Mouse (Mus musculus): ENCODE measurements around the gene Rabl6. TPM values are rescaled to one million over a fixed set of nuclear protein-coding genes. Genes with fewer than 3 reads are reported as not detected.
A peak's percentile ranks its signal among the peaks of the same experiment; 100 is the strongest.

Gene Rabl6
- polyA plus RNA-seq, 1 experiment from 2014 or later: 30.9 TPM

DNA sequence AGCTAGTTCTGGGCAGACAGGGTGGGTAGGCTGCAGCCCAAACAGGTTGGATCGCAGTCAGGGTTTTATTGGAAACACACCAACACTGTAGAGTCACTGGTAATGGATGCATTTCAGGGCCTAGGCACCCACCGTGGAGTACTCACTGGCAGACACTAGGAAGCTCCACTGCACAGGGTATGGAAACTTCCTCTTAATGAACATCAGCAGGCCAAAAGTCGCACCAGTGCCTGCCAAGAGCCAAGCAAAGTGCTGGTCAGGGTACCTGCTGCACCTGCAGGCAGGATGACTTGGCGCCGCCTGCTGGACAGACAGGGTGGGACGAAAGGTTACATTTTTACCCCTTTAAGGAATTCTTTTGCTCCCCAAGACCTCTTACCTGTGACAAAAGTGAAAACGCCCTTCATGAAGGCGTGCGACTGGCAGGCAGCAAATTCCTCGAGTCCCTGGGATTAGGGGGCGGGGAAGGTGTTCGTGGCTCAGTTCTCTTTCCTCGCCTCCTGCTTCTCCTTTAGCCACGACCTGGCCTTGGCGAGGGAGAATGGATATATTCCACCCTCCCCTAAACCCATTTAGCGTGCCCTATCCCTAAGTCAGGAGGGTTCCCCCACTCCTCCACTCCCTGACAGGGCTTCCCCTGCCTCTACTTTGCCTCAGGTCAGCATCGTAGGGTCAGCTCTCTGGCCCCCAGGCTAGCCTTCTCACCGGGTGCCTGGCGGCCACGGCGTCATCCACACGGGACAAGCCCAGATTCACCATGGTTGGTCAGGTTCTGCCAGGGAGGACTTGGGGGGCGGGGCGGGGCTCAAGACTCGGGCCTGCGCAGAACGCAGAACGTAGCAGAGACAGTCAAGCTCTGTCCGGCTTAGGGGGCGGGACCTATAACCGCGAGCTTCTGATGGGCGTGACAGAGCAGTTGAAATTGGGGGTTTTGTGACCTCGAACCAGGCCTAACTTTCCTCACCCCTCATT, 13.2 kb upstream of the Rabl6 start, which contains the start of gene Tmem141:
Gene Tmem141, minus strand, starts transcription at position 777 of the 972 bp plus-strand sequence.
- Histone ChIP-seq H3K27ac (replicated peaks) (peak within 1 kb of the TSS; percentile 77), H3K4me1 (replicated peaks; ENCODE audit: control insufficient read depth, insufficient read depth) (no peaks in the 10 kb centered on the region), H3K4me2 (replicated peaks; ENCODE audit: low read depth) (peak within 1 kb of the TSS; percentile 86), H3K9me3 (ENCODE audit: control insufficient read depth, low read length) (no peaks in the 10 kb centered on the region), H3K9ac (ENCODE audit: low read length) (peak within 1 kb of the TSS; percentile 65), H3K27me3 (ENCODE audit: control insufficient read depth, insufficient read depth, low read length) (no peaks in the 10 kb centered on the region), H3K36me3 (ENCODE audit: control insufficient read depth, insufficient read depth, low read length) (no peaks in the 10 kb centered on the region), H3K4me3 (ENCODE audit: low read depth, low read length) (peak within 1 kb of the TSS; percentile 54)
- 5% methylated on average over 34 of the region's 34 CpGs for WGBS
- peak; percentile 95 for ATAC-seq (ENCODE audit: low FRiP score, low TSS enrichment)
- DNase-seq (ENCODE audit: low spot score): peak; percentile 94
- TF ChIP-seq EP300 (optimal IDR thresholded peaks at IDR 0.05): no peak
- peak; percentile 81 for TF ChIP-seq CTCF (IDR thresholded peaks at IDR 0.05; ENCODE audit: low read depth)

DNA sequence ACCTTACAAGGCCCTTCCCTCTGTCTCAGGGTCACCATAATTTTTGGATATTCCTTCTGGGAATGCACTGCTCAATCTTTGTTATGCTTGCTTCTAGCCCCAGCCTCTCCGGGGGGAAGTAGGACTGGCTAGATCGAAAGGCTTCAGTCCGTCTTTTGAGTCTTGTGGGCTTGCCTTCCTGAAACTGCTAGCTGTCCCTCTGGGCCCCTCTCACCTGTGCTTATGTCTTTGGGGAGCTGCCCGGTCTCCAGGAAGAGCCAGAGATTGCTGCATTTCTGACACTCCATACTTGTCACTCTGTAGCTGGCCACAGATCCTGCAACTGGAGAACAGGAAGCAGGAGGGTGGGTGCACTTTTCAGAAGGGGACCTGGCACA, 12.5 kb upstream of the Rabl6 start:
- no peak for TF ChIP-seq CTCF (IDR thresholded peaks at IDR 0.05; ENCODE audit: low read depth)
- TF ChIP-seq EP300 (optimal IDR thresholded peaks at IDR 0.05): no peak
- Histone ChIP-seq H3K27ac (replicated peaks) (0 out of 2 replicates have a peak overlapping the region, but pooled peaks have one; percentile 13), H3K4me3 (ENCODE audit: low read depth, low read length) (no peak overlapping the region), H3K9me3 (ENCODE audit: control insufficient read depth, low read length) (no peaks in the 10 kb centered on the region), H3K4me2 (replicated peaks; ENCODE audit: low read depth) (peak overlapping the region; percentile 86; the same call in 1 of the 2 replicates), H3K27me3 (ENCODE audit: control insufficient read depth, insufficient read depth, low read length) (no peaks in the 10 kb centered on the region), H3K4me1 (replicated peaks; ENCODE audit: control insufficient read depth, insufficient read depth) (no peaks in the 10 kb centered on the region), H3K36me3 (ENCODE audit: control insufficient read depth, insufficient read depth, low read length) (no peaks in the 10 kb centered on the region), H3K9ac (ENCODE audit: low read length) (peak overlapping the region; percentile 65; the same call in 1 of the 2 replicates)
- no peak for ATAC-seq (ENCODE audit: low FRiP score, low TSS enrichment)
- DNase-seq (ENCODE audit: low spot score): no peak
- 70% methylated on average over 4 of the region's 4 CpGs for WGBS

DNA sequence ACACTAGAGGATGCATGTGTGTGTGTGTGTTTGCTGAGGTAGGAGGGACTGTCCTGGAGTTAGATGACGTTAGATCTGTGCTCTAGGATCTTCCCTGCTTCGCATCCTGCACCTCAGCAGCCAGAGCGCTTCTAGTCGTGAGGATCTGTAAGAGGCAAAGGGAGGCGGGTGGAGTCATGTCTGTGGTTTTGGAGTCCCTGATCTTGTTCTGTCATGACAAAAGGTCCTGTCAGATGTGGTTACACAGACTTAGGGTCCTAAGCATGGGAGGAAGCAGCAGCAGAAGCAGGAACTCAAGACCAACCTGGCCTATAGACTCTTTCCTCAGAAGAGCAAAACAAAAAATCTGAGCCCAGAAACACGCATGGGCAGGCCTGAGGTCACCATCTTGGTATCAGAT, 12.1 kb upstream of the Rabl6 start:
- WGBS: 74% methylated on average over 6 of the region's 6 CpGs
- Histone ChIP-seq H3K4me3 (ENCODE audit: low read depth, low read length) (no peak overlapping the region), H3K9me3 (ENCODE audit: control insufficient read depth, low read length) (no peaks in the 10 kb centered on the region), H3K27ac (replicated peaks) (no peak overlapping the region), H3K27me3 (ENCODE audit: control insufficient read depth, insufficient read depth, low read length) (no peaks in the 10 kb centered on the region), H3K9ac (ENCODE audit: low read length) (no peak overlapping the region), H3K4me1 (replicated peaks; ENCODE audit: control insufficient read depth, insufficient read depth) (no peaks in the 10 kb centered on the region), H3K36me3 (ENCODE audit: control insufficient read depth, insufficient read depth, low read length) (no peaks in the 10 kb centered on the region), H3K4me2 (replicated peaks; ENCODE audit: low read depth) (no peak overlapping the region)
- TF ChIP-seq CTCF (IDR thresholded peaks at IDR 0.05; ENCODE audit: low read depth): no peak
- no peak for TF ChIP-seq EP300 (optimal IDR thresholded peaks at IDR 0.05)
- no peak for DNase-seq (ENCODE audit: low spot score)
- no peak for ATAC-seq (ENCODE audit: low FRiP score, low TSS enrichment)

DNA sequence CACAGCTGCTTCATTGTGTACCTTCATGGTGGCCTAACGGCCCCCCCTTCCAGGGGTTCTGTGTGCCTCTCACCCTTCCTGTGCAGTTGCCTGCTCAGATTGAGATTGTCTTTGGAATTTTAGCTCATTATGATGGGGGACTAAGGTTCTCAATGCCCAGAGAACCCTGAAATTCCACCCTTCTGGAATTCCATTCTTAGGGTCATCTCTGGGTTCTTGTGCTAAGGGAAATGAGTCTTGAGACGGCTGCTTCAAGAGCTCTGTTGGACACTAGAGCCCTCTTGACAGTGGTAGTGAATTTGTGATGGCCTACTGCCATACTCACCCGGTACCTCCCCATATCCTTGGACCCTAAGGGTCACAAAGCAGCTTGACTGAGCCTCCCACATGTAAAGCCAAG, 9.3 kb upstream of the Rabl6 start, which contains the start of gene Ccdc183:
Gene Ccdc183, minus strand, starts transcription at position 101 of the 400 bp plus-strand sequence.
- H3K36me3 ChIP-seq (ENCODE audit: control insufficient read depth, insufficient read depth, low read length): no peaks in the 10 kb centered on the region
- no peak within 1 kb of the TSS for H3K4me2 ChIP-seq (replicated peaks; ENCODE audit: low read depth)
- DNase-seq (ENCODE audit: low spot score): no peak
- H3K9ac ChIP-seq (ENCODE audit: low read length): no peak within 1 kb of the TSS
- H3K9me3 ChIP-seq (ENCODE audit: control insufficient read depth, low read length): no peaks in the 10 kb centered on the region
- no peak within 1 kb of the TSS for H3K27ac ChIP-seq (replicated peaks)
- ATAC-seq (ENCODE audit: low FRiP score, low TSS enrichment): no peak
- H3K27me3 ChIP-seq (ENCODE audit: control insufficient read depth, insufficient read depth, low read length): no peaks in the 10 kb centered on the region
- no peak within 1 kb of the TSS for H3K4me3 ChIP-seq (ENCODE audit: low read depth, low read length)
- WGBS: 76% methylated on average over 3 of the region's 3 CpGs
- no peak for TF ChIP-seq CTCF (IDR thresholded peaks at IDR 0.05; ENCODE audit: low read depth)
- TF ChIP-seq EP300 (optimal IDR thresholded peaks at IDR 0.05): no peak
- H3K4me1 ChIP-seq (replicated peaks; ENCODE audit: control insufficient read depth, insufficient read depth): no peaks in the 10 kb centered on the region

DNA sequence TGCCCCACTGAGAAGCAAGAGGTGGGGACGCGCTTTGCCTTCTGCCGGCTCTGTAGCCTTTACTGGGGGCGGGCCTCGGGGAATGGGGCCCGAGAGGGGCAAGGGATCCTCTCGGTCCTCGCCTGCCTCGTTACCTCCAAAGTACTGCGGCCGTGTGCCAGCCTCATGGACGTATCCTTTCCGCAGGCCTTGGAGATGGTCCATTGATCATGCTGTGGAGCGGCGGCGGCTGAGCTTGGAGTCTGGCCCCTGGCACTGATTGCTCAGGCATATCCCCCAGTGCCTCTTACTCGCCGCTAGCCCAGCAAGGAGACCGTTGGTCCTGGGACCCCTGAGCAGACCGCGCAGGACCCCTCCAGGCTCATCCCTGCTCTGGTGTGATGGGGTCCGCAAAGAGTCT, 8.1 kb upstream of the Rabl6 start:
- Histone ChIP-seq H3K9me3 (ENCODE audit: control insufficient read depth, low read length) (no peaks in the 10 kb centered on the region), H3K9ac (ENCODE audit: low read length) (no peak overlapping the region), H3K27me3 (ENCODE audit: control insufficient read depth, insufficient read depth, low read length) (no peaks in the 10 kb centered on the region), H3K4me3 (ENCODE audit: low read depth, low read length) (peak overlapping the region; percentile 17; the same call in 1 of the 2 replicates), H3K4me2 (replicated peaks; ENCODE audit: low read depth) (peak overlapping the region; percentile 23), H3K36me3 (ENCODE audit: control insufficient read depth, insufficient read depth, low read length) (no peaks in the 10 kb centered on the region), H3K27ac (replicated peaks) (no peak overlapping the region), H3K4me1 (replicated peaks; ENCODE audit: control insufficient read depth, insufficient read depth) (no peaks in the 10 kb centered on the region)
- DNase-seq (ENCODE audit: low spot score): no peak
- no peak for TF ChIP-seq CTCF (IDR thresholded peaks at IDR 0.05; ENCODE audit: low read depth)
- no peak for TF ChIP-seq EP300 (optimal IDR thresholded peaks at IDR 0.05)
- WGBS: 15% methylated on average over 22 of the region's 22 CpGs
- no peak for ATAC-seq (ENCODE audit: low FRiP score, low TSS enrichment)
